Mouse (Mus musculus): ENCODE measurements around the gene Serac1. TPM values are rescaled to one million over a fixed set of nuclear protein-coding genes. Genes with fewer than 3 reads are reported as not detected.

Serac1 gene
- polyA plus RNA-seq, 1 experiment from 2014 or later: 4.8 TPM

DNA sequence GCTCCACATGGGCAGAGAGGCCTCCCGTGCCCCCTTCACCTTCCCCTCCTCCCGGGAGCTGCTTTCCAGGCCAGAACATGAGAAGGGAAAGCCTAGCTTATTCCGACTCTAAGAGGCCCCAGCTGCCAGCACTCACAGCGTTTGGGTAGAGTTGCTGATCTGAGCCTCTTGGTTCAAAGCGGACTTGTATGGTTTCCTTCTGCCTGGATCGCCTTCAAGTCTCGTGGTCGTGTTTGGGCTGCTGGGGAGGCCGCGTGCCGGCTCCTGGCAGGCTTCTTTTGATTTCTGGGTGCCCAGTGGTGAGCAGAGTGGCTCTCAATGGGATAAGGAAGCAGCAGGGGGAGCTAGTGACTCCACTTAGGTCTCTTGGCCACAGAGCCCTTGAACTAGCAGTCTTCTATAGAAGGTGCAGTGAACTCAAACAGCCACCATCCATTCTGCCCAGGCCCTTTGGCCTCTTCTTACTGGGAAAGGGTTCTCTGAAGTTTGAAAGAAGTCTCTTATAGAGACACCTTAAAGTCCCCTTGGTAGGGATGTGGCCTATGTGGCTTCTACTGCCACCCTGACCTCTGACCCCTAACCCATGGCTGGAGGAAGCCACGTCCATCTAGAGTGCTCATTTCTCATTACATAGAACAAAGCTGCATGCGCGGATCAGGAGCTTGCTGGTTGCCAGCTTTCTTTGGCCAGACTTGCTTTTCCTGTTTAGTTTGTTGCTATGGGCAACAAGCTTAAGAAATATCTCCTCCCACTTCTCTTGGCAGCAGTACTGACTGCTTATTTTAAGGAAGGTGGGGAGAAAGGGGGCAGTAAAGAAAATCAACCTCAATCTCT, 73.7 kb downstream of the Serac1 start:
- Histone ChIP-seq H3K9me3 (ENCODE audit: control insufficient read depth, low read length) (no peaks in the 10 kb centered on the region), H3K4me3 (ENCODE audit: control insufficient read depth in 1 of 2, insufficient read depth in 1 of 2, low read depth in 1 of 2, low read length in 2 of 2) (no peak overlapping the region), H3K36me3 (ENCODE audit: control insufficient read depth, insufficient read depth, low read length) (peaks cover 28% of the 10 kb centered on the region), H3K27ac (replicated peaks in 1 of 2; ENCODE audit: control insufficient read depth in 1 of 2, insufficient read depth in 1 of 2, low read depth in 2 of 2, low read length in 2 of 2) (peak overlapping the region; percentile 75 to 88), H3K9ac (ENCODE audit: low read length) (peak overlapping the region; percentile 47; the same call in 1 of the 2 replicates), H3K27me3 (ENCODE audit: control insufficient read depth, insufficient read depth, low read length) (no peaks in the 10 kb centered on the region), H3K4me1 (ENCODE audit: control insufficient read depth in 2 of 2, insufficient read depth in 2 of 2, low read length in 2 of 2) (peaks cover 49 to 78% of the 10 kb centered on the region in 2 experiments), H3K4me2 (ENCODE audit: low read length) (0 out of 2 replicates have a peak overlapping the region, but pooled peaks have one; percentile 6)
- peak; percentile 60 for ATAC-seq (ENCODE audit: insufficient number of reproducible peaks, insufficient read depth, low FRiP score, low read depth)
- WGBS: 30% methylated on average over 13 of the region's 14 CpGs

DNA sequence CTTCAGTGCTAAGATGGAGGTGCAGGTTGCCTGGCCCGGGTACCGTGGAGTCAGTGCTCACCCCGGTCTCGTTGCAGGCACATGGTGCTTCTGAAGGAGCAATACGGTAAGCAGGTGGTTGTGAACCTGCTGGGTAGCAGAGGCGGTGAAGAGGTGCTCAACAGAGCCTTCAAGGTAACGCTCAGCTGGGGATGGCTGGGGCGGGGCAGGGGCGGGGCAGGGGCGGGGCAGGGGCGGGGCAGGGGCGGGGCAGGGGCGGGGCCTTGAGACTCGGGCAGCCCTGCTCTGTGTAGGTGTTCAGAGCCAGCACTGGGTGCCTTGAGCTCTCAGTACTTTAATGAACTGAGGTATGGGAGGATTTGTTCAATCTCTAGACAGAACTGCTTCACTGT, 74.3 kb downstream of the Serac1 start:
- WGBS: 10% methylated on average over 12 of the region's 14 CpGs
- no peaks in the 10 kb centered on the region for H3K27me3 ChIP-seq (ENCODE audit: control insufficient read depth, insufficient read depth, low read length)
- 0 out of 2 replicates have a peak, but pooled peaks have one; percentile 33 for ATAC-seq (ENCODE audit: insufficient number of reproducible peaks, insufficient read depth, low FRiP score, low read depth)
- no peak overlapping the region; the same call in 1 of the 2 replicates for H3K9ac ChIP-seq (ENCODE audit: low read length)
- peak overlapping the region; percentile 63 to 88 for H3K27ac ChIP-seq (replicated peaks in 1 of 2; ENCODE audit: control insufficient read depth in 1 of 2, insufficient read depth in 1 of 2, low read depth in 2 of 2, low read length in 2 of 2)
- no peak overlapping the region for H3K4me3 ChIP-seq (ENCODE audit: control insufficient read depth in 1 of 2, insufficient read depth in 1 of 2, low read depth in 1 of 2, low read length in 2 of 2)
- peaks cover 49 to 80% of the 10 kb centered on the region in 2 experiments for H3K4me1 ChIP-seq (ENCODE audit: control insufficient read depth in 2 of 2, insufficient read depth in 2 of 2, low read length in 2 of 2)
- H3K9me3 ChIP-seq (ENCODE audit: control insufficient read depth, low read length): no peaks in the 10 kb centered on the region
- H3K4me2 ChIP-seq (ENCODE audit: low read length): 0 out of 2 replicates have a peak overlapping the region, but pooled peaks have one; percentile 2
- H3K36me3 ChIP-seq (ENCODE audit: control insufficient read depth, insufficient read depth, low read length): peaks cover 24% of the 10 kb centered on the region

DNA sequence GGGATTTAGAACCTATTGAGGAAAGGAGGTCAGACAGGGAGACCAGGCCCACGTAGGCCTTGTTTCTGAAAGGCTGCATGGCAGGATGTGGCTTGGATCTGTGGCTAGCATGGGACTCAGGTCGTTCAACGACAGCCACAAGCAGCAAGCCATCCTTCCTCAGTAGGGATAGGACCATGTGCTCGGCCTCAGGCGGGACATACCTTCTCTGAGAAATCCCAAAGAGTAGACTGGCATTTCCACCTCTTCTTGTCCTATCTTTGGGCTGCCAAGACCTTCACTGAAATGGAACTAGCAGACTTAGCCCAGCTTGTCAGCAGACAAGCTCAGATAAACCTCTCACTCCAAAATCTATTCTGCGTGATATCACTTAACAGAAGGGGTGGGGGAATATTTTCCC, 75.9 kb downstream of the Serac1 start:
- ATAC-seq (ENCODE audit: insufficient number of reproducible peaks, insufficient read depth, low FRiP score, low read depth): no peak
- Histone ChIP-seq H3K27me3 (ENCODE audit: control insufficient read depth, insufficient read depth, low read length) (no peaks in the 10 kb centered on the region), H3K36me3 (ENCODE audit: control insufficient read depth, insufficient read depth, low read length) (peaks cover 12% of the 10 kb centered on the region), H3K4me1 (ENCODE audit: control insufficient read depth in 2 of 2, insufficient read depth in 2 of 2, low read length in 2 of 2) (peaks cover 51 to 82% of the 10 kb centered on the region in 2 experiments), H3K27ac (replicated peaks in 1 of 2; ENCODE audit: control insufficient read depth in 1 of 2, insufficient read depth in 1 of 2, low read depth in 2 of 2, low read length in 2 of 2) (peak overlapping the region; percentile 68 to 85), H3K9ac (ENCODE audit: low read length) (no peak overlapping the region), H3K4me3 (ENCODE audit: control insufficient read depth in 1 of 2, insufficient read depth in 1 of 2, low read depth in 1 of 2, low read length in 2 of 2) (no peak overlapping the region), H3K9me3 (ENCODE audit: control insufficient read depth, low read length) (no peaks in the 10 kb centered on the region), H3K4me2 (ENCODE audit: low read length) (no peak overlapping the region)
- whole genome bisulfite sequencing: 40% methylated on average over 6 of the region's 6 CpGs

DNA sequence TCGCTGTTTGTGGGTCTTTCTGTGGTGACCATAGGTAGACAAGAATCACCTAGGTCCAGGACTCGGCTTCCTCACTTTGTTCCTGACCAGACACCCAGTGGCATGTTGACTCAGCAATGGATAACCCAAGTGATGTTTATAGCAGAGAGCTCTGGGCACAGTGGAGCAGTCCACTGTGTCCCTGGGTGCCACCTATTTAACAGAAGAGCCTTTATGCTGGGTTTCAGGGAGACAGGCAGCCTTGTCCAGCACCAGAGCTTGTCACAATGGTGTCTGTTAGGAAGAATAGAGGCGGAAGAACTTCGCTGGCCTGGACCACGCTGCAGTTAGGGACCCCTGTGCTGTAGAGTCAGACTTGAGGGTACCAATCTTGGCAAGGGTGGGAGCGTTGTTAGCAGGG, 77.0 kb downstream of the Serac1 start:
- 96% methylated on average over 6 of the region's 6 CpGs for WGBS
- H3K27me3 ChIP-seq (ENCODE audit: control insufficient read depth, insufficient read depth, low read length): no peaks in the 10 kb centered on the region
- no peaks in the 10 kb centered on the region for H3K9me3 ChIP-seq (ENCODE audit: control insufficient read depth, low read length)
- H3K9ac ChIP-seq (ENCODE audit: low read length): no peak overlapping the region
- 0 out of 2 replicates have a peak, but pooled peaks cover 8% of the 10 kb centered on the region for H3K36me3 ChIP-seq (ENCODE audit: control insufficient read depth, insufficient read depth, low read length)
- H3K4me3 ChIP-seq (ENCODE audit: control insufficient read depth in 1 of 2, insufficient read depth in 1 of 2, low read depth in 1 of 2, low read length in 2 of 2): no peak overlapping the region
- ATAC-seq (ENCODE audit: insufficient number of reproducible peaks, insufficient read depth, low FRiP score, low read depth): no peak
- H3K27ac ChIP-seq (replicated peaks in 1 of 2; ENCODE audit: control insufficient read depth in 1 of 2, insufficient read depth in 1 of 2, low read depth in 2 of 2, low read length in 2 of 2): peak overlapping the region in 1 of 2 experiments; percentile 85; a peak in 1 of 4 replicates
- no peak overlapping the region for H3K4me2 ChIP-seq (ENCODE audit: low read length)
- H3K4me1 ChIP-seq (ENCODE audit: control insufficient read depth in 2 of 2, insufficient read depth in 2 of 2, low read length in 2 of 2): peaks cover 54 to 80% of the 10 kb centered on the region in 2 experiments

DNA sequence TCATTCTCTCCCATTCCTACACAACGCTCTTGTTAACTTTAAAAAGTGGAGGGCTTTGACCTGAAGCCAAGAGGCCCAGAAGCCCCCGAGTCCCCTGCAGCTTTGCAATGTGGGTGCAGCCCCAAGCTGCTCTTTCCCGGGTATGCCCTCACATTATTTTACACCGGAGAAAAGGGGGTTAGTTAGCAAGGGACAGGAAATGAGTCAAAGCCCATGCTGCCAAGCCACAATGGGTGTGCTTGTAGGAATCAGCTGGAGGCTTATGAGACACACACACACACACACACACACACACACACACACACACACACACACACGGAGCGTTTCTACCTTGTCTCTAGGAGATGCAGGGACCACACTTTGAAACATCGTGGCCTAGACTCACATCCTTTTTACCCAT, 77.7 kb downstream of the Serac1 start:
- Histone ChIP-seq H3K27ac (replicated peaks in 1 of 2; ENCODE audit: control insufficient read depth in 1 of 2, insufficient read depth in 1 of 2, low read depth in 2 of 2, low read length in 2 of 2) (0 out of 4 replicates have a peak overlapping the region, but pooled peaks of 1 of the 2 experiments have one; percentile 16), H3K36me3 (ENCODE audit: control insufficient read depth, insufficient read depth, low read length) (0 out of 2 replicates have a peak, but pooled peaks cover 8% of the 10 kb centered on the region), H3K9me3 (ENCODE audit: control insufficient read depth, low read length) (no peaks in the 10 kb centered on the region), H3K4me3 (ENCODE audit: control insufficient read depth in 1 of 2, insufficient read depth in 1 of 2, low read depth in 1 of 2, low read length in 2 of 2) (no peak overlapping the region), H3K27me3 (ENCODE audit: control insufficient read depth, insufficient read depth, low read length) (no peaks in the 10 kb centered on the region), H3K9ac (ENCODE audit: low read length) (no peak overlapping the region), H3K4me2 (ENCODE audit: low read length) (no peak overlapping the region), H3K4me1 (ENCODE audit: control insufficient read depth in 2 of 2, insufficient read depth in 2 of 2, low read length in 2 of 2) (peaks cover 51 to 74% of the 10 kb centered on the region in 2 experiments)
- no peak for ATAC-seq (ENCODE audit: insufficient number of reproducible peaks, insufficient read depth, low FRiP score, low read depth)
- WGBS: 59% methylated on average over 7 of the region's 7 CpGs

DNA sequence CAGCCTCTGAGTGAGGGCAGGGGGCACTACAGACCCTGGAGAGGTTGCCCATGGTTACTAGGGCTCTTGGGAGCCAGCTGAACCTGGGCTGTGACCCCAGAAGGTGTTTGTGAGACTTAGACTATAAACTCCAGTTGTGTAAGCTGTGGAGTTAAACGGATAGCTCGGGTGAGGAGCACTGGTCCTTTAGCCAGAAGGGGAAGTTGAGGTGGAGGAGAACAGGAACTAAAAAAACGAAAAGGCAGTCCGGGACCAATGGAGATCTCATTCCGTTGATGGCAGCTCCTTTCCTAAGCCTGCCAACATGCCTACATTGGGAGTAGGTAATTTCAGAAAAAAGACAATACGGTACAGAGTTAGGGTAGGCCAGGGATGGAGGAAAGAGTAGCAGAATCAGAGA, 78.2 kb downstream of the Serac1 start:
- H3K4me3 ChIP-seq (ENCODE audit: control insufficient read depth in 1 of 2, insufficient read depth in 1 of 2, low read depth in 1 of 2, low read length in 2 of 2): no peak overlapping the region
- H3K9me3 ChIP-seq (ENCODE audit: control insufficient read depth, low read length): no peaks in the 10 kb centered on the region
- 0 out of 4 replicates have a peak overlapping the region, but pooled peaks of 1 of the 2 experiments have one; percentile 16 for H3K27ac ChIP-seq (replicated peaks in 1 of 2; ENCODE audit: control insufficient read depth in 1 of 2, insufficient read depth in 1 of 2, low read depth in 2 of 2, low read length in 2 of 2)
- no peak overlapping the region for H3K9ac ChIP-seq (ENCODE audit: low read length)
- H3K4me2 ChIP-seq (ENCODE audit: low read length): no peak overlapping the region
- WGBS: 79% methylated on average over 6 of the region's 6 CpGs
- 0 out of 2 replicates have a peak, but pooled peaks cover 8% of the 10 kb centered on the region for H3K36me3 ChIP-seq (ENCODE audit: control insufficient read depth, insufficient read depth, low read length)
- no peaks in the 10 kb centered on the region for H3K27me3 ChIP-seq (ENCODE audit: control insufficient read depth, insufficient read depth, low read length)
- H3K4me1 ChIP-seq (ENCODE audit: control insufficient read depth in 2 of 2, insufficient read depth in 2 of 2, low read length in 2 of 2): peaks cover 53 to 76% of the 10 kb centered on the region in 2 experiments
- ATAC-seq (ENCODE audit: insufficient number of reproducible peaks, insufficient read depth, low FRiP score, low read depth): no peak

DNA sequence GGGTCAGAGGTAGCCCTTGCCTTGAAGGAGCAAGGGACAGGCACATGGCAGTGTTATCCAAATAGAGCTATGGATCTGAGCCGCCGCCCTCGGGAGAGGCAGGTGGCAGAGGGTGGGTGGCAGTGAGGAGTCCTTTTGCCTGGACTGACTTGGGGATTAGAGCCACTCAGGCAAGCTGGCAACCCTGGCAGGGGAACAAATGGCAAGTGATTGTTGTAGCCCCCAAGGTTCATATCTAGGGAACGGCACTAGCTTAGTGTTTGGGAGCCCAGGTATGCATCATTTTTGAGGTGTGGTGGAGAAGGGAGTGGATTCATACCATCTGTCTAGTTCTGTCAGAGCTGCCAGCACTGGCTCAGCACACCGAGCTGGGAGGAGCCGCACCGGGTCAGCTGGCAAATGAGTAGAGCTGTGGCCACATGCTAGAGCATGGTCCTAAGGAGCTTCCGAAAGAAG, 78.6 kb downstream of the Serac1 start:
- 90% methylated on average over 8 of the region's 8 CpGs for WGBS
- H3K27me3 ChIP-seq (ENCODE audit: control insufficient read depth, insufficient read depth, low read length): no peaks in the 10 kb centered on the region
- H3K27ac ChIP-seq (replicated peaks in 1 of 2; ENCODE audit: control insufficient read depth in 1 of 2, insufficient read depth in 1 of 2, low read depth in 2 of 2, low read length in 2 of 2): no peak overlapping the region
- no peak overlapping the region for H3K4me2 ChIP-seq (ENCODE audit: low read length)
- H3K9me3 ChIP-seq (ENCODE audit: control insufficient read depth, low read length): no peaks in the 10 kb centered on the region
- peaks cover 51 to 76% of the 10 kb centered on the region in 2 experiments for H3K4me1 ChIP-seq (ENCODE audit: control insufficient read depth in 2 of 2, insufficient read depth in 2 of 2, low read length in 2 of 2)
- no peak overlapping the region for H3K4me3 ChIP-seq (ENCODE audit: control insufficient read depth in 1 of 2, insufficient read depth in 1 of 2, low read depth in 1 of 2, low read length in 2 of 2)
- no peak overlapping the region for H3K9ac ChIP-seq (ENCODE audit: low read length)
- H3K36me3 ChIP-seq (ENCODE audit: control insufficient read depth, insufficient read depth, low read length): 0 out of 2 replicates have a peak, but pooled peaks cover 8% of the 10 kb centered on the region
- no peak for ATAC-seq (ENCODE audit: insufficient number of reproducible peaks, insufficient read depth, low FRiP score, low read depth)

All from heart, embryonic 14.5 days (tissue).